32 mouse cellular contexts compared by ENCODE assay signal in the genomic region with DNA sequence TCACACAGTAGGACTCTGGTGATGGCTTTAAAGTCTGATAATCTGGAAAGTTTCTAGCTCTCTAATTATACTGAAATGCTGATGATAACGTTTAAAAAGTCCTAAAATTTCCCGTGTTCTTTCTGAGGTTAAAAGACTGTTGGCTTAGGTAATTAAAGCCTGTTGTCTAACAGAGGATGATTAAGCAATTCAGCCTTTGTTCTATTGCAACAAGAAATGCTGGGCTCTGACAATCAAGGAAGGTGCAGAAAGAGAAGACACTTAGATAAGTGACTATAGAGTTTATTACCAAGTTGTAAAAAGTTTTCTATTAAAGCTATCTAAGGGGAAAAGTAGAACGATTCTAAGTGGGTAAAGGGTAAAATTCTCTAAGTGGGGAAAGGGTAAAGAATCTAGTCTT.
"Had no signal": no experiment of that assay in that cellular context is flagged by ENCODE, and none has a peak within 500 bp of the region (broad histone marks: within the 10 kb centered on the region; RNA-seq: fewer than 3 reads in every experiment).

No protein-coding gene starts in this region.

- H3K9ac ChIP-seq: limb, embryonic 12.5 days; limb, embryonic 13.5 days; limb, embryonic 15.5 days; liver, embryonic 12.5 days; liver, embryonic 13.5 days; liver, embryonic 14.5 days; liver, embryonic 15.5 days; liver, postnatal 0 days; lung, embryonic 14.5 days; lung, embryonic 15.5 days; midbrain, embryonic 12.5 days; midbrain, embryonic 13.5 days; midbrain, embryonic 15.5 days; neural tube, embryonic 12.5 days had no signal

- DNase-seq: left cerebral cortex, postnatal 4 days; liver; liver, embryonic 13.5 days; liver, postnatal 0 days; lung, adult 18-20 months; lung, adult 2 months; lung, embryonic 14.5 days; lung, postnatal 10 days; lung, postnatal 14 days; lung, postnatal 36 days; lung, postnatal 4 days; midbrain, embryonic 14.5 days had no signal

- H3K4me1 ChIP-seq: limb, embryonic 10.5 days; limb, embryonic 12.5 days; limb, embryonic 13.5 days; limb, embryonic 15.5 days; liver, embryonic 12.5 days; liver, embryonic 13.5 days; liver, embryonic 15.5 days; lung, embryonic 15.5 days; megakaryocyte, embryonic 14.5 days; midbrain, embryonic 10.5 days; midbrain, embryonic 12.5 days; midbrain, embryonic 13.5 days; midbrain, embryonic 15.5 days; neural tube, embryonic 12.5 days had no signal

- H3K36me3 ChIP-seq: limb, embryonic 10.5 days; limb, embryonic 12.5 days; limb, embryonic 13.5 days; limb, embryonic 15.5 days; liver, embryonic 12.5 days; liver, embryonic 13.5 days; liver, embryonic 15.5 days; lung, embryonic 15.5 days; midbrain, embryonic 10.5 days; midbrain, embryonic 12.5 days; midbrain, embryonic 13.5 days; midbrain, embryonic 15.5 days; neural tube, embryonic 12.5 days had no signal

- H3K4me3 ChIP-seq: left cerebral cortex, adult 2 months; limb, embryonic 10.5 days; limb, embryonic 12.5 days; limb, embryonic 13.5 days; limb, embryonic 15.5 days; liver, embryonic 12.5 days; liver, embryonic 13.5 days; liver, embryonic 15.5 days; lung, embryonic 15.5 days; megakaryocyte, embryonic 14.5 days; midbrain, embryonic 10.5 days; midbrain, embryonic 12.5 days; midbrain, embryonic 13.5 days; midbrain, embryonic 15.5 days; myocyte; neural tube, embryonic 12.5 days had no signal

- H3K27ac ChIP-seq: left cerebral cortex, adult 2 months; limb, embryonic 10.5 days; limb, embryonic 12.5 days; limb, embryonic 13.5 days; limb, embryonic 15.5 days; liver, embryonic 12.5 days; liver, embryonic 13.5 days; liver, embryonic 14.5 days; liver, embryonic 15.5 days; lung, embryonic 15.5 days; macrophage; midbrain, embryonic 10.5 days; midbrain, embryonic 12.5 days; midbrain, embryonic 13.5 days; midbrain, embryonic 15.5 days; neural tube, embryonic 12.5 days had no signal

- ATAC-seq: liver, embryonic 12.5 days; liver, postnatal 0 days; lung, postnatal 0 days; midbrain, embryonic 13.5 days; midbrain, embryonic 15.5 days; midbrain, embryonic 16.5 days had no signal

- H3K4me2 ChIP-seq: limb, embryonic 12.5 days; limb, embryonic 13.5 days; limb, embryonic 15.5 days; liver, embryonic 12.5 days; liver, embryonic 13.5 days; liver, embryonic 15.5 days; lung, embryonic 14.5 days; lung, embryonic 15.5 days; midbrain, embryonic 11.5 days; midbrain, embryonic 12.5 days; midbrain, embryonic 13.5 days; midbrain, embryonic 15.5 days; neural tube, embryonic 12.5 days had no signal

- H3K27me3 ChIP-seq: limb, embryonic 12.5 days; limb, embryonic 13.5 days; limb, embryonic 15.5 days; liver, embryonic 12.5 days; liver, embryonic 13.5 days; liver, embryonic 15.5 days; lung, embryonic 15.5 days; megakaryocyte, embryonic 14.5 days; midbrain, embryonic 12.5 days; midbrain, embryonic 13.5 days; midbrain, embryonic 15.5 days; neural tube, embryonic 12.5 days had no signal

- H3K9me3 ChIP-seq: limb, embryonic 15.5 days; liver, embryonic 12.5 days; liver, embryonic 13.5 days; liver, embryonic 15.5 days; lung, embryonic 15.5 days; megakaryocyte, embryonic 14.5 days had no signal
